Mouse (Mus musculus): ENCODE measurements at regions not wholly inside any gene's neighbourhood (a gene's known extent, or its start where the extent isn't known, plus 50 kb on each side); places are given as distances from the start of the nearest gene placed in this dataset.

DNA sequence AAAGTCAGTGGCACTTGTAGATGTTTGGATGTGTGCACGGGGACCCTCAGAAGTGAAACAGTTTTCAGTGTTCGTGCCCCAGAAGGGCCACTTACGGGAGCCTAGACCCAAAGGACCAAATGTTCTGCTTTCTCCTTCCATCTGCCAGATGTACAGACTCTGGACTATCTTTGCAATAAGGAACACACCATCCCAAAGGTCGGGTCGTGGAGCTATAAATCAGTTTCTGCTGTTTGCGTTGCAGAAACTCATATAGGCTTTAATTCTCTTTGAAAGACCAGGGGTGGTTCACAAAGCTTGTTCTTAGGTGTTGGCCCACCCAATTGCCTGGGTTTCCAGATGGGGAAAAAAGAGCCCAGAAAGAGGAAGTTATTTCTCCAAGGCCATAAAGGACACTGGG, 206.3 kb upstream of the Cdh5 start:
- Histone ChIP-seq H3K4me2 (replicated peaks; ENCODE audit: low read depth, low read length) (no peak overlapping the region), H3K27me3 (ENCODE audit: control insufficient read depth, insufficient read depth, low read length) (no peaks in the 10 kb centered on the region), H3K27ac (ENCODE audit: low read length) (no peak overlapping the region), H3K4me3 (ENCODE audit: low read depth, low read length) (no peak overlapping the region), H3K36me3 (ENCODE audit: control insufficient read depth, insufficient read depth, low read length) (no peaks in the 10 kb centered on the region), H3K9me3 (ENCODE audit: control insufficient read depth, low read depth, low read length) (no peaks in the 10 kb centered on the region), H3K4me1 (ENCODE audit: control insufficient read depth, insufficient read depth, low read length) (no peaks in the 10 kb centered on the region), H3K9ac (replicated peaks; ENCODE audit: low read depth, low read length) (no peak overlapping the region)
- no peak for ATAC-seq (ENCODE audit: insufficient number of reproducible peaks, insufficient read depth, low FRiP score, low read depth)
- 71% methylated on average over 6 of the region's 6 CpGs for WGBS

DNA sequence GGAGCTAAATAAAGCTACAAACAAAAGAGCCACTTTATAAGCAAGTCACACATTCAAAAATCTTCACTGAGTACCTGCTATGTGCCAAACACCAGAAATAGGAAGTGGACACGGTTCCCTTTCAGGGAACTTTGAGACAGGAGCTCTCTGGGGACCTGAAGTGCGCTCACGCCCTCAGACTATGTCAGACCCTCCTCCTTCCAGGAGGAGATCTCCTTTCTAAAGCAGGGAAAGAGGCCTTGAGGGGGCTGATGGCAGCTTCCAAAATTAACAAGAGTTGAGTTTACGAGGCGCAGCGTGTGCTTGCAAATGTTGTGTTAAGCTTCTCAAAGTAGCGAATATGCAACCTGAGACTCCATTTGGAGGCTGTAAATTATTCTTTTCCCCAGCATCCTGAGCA, 204.0 kb upstream of the Cdh5 start:
- 78% methylated on average over 7 of the region's 7 CpGs for WGBS
- Histone ChIP-seq H3K4me3 (ENCODE audit: low read depth, low read length) (no peak overlapping the region), H3K9ac (replicated peaks; ENCODE audit: low read depth, low read length) (no peak overlapping the region), H3K27me3 (ENCODE audit: control insufficient read depth, insufficient read depth, low read length) (no peaks in the 10 kb centered on the region), H3K27ac (ENCODE audit: low read length) (no peak overlapping the region), H3K4me2 (replicated peaks; ENCODE audit: low read depth, low read length) (no peak overlapping the region), H3K9me3 (ENCODE audit: control insufficient read depth, low read depth, low read length) (no peaks in the 10 kb centered on the region), H3K4me1 (ENCODE audit: control insufficient read depth, insufficient read depth, low read length) (no peaks in the 10 kb centered on the region), H3K36me3 (ENCODE audit: control insufficient read depth, insufficient read depth, low read length) (no peaks in the 10 kb centered on the region)
- no peak for ATAC-seq (ENCODE audit: insufficient number of reproducible peaks, insufficient read depth, low FRiP score, low read depth)

DNA sequence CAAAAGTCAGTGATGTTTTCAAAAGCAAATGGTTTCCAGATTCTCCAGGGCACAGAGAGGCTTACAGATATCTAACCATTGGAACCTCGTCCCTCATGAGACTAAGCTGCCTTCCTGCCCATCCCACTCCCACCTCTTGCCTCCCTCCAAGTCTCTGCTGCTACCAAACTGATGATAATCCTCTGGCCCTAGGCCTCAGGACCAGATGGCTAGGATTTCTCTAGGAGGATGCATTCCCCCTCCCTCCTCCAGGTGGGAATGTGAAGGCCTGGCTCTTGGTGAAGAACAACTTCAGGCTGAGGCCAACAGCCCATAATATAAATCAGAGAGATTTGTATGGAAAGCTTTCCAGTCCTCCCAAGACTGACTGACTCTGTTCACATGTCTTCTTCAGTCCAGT, 198.9 kb upstream of the Cdh5 start:
- 82% methylated on average over 1 of the region's 1 CpGs for WGBS
- no peak overlapping the region for H3K4me3 ChIP-seq (ENCODE audit: low read depth, low read length)
- H3K9ac ChIP-seq (replicated peaks; ENCODE audit: low read depth, low read length): no peak overlapping the region
- no peaks in the 10 kb centered on the region for H3K36me3 ChIP-seq (ENCODE audit: control insufficient read depth, insufficient read depth, low read length)
- no peak overlapping the region for H3K27ac ChIP-seq (ENCODE audit: low read length)
- no peaks in the 10 kb centered on the region for H3K4me1 ChIP-seq (ENCODE audit: control insufficient read depth, insufficient read depth, low read length)
- ATAC-seq (ENCODE audit: insufficient number of reproducible peaks, insufficient read depth, low FRiP score, low read depth): no peak
- no peak overlapping the region for H3K4me2 ChIP-seq (replicated peaks; ENCODE audit: low read depth, low read length)
- no peaks in the 10 kb centered on the region for H3K9me3 ChIP-seq (ENCODE audit: control insufficient read depth, low read depth, low read length)
- H3K27me3 ChIP-seq (ENCODE audit: control insufficient read depth, insufficient read depth, low read length): no peaks in the 10 kb centered on the region

DNA sequence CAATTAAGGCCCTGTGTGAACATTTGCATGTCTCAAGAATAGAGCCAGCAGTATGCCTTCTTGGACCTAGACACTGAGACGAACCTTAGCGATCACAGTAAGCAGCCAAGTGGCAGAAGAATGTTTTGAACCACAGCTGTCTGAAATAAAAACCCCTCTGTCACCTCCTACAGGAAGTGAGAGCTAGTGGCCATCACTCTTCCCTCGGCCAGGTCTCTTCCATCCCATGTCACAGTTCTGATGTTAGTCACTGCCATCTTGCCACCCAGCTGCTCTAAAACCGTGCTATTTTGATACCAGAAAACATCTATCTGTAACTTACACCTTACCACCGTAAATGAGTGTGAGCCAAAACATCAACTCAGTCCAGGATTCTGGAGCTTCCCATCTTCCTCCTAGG, 197.8 kb upstream of the Cdh5 start:
- no peak overlapping the region for H3K4me2 ChIP-seq (replicated peaks; ENCODE audit: low read depth, low read length)
- H3K27me3 ChIP-seq (ENCODE audit: control insufficient read depth, insufficient read depth, low read length): no peaks in the 10 kb centered on the region
- no peaks in the 10 kb centered on the region for H3K4me1 ChIP-seq (ENCODE audit: control insufficient read depth, insufficient read depth, low read length)
- no peak for ATAC-seq (ENCODE audit: insufficient number of reproducible peaks, insufficient read depth, low FRiP score, low read depth)
- no peaks in the 10 kb centered on the region for H3K36me3 ChIP-seq (ENCODE audit: control insufficient read depth, insufficient read depth, low read length)
- H3K9me3 ChIP-seq (ENCODE audit: control insufficient read depth, low read depth, low read length): no peaks in the 10 kb centered on the region
- H3K4me3 ChIP-seq (ENCODE audit: low read depth, low read length): no peak overlapping the region
- 81% methylated on average over 5 of the region's 5 CpGs for WGBS
- H3K27ac ChIP-seq (ENCODE audit: low read length): no peak overlapping the region
- no peak overlapping the region for H3K9ac ChIP-seq (replicated peaks; ENCODE audit: low read depth, low read length)

DNA sequence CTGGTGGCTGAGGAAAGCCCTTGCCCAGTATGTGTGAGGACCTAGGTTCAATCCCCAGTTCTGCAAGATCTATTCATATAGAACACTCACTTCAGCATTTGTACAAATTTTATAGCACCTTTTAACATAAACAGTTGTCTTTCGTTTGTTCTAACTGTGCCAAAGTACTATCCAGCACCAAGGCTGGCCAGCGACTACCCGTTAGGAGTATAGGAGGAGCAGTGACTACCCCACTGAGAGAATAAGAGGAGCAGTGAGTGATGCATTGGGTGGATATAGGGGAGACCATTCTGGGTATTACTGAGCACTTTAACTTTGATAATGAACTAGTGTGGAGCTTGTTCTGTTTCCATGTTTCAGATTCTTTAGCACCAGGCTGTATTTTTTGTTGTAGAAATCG, 193.8 kb upstream of the Cdh5 start:
- no peaks in the 10 kb centered on the region for H3K9me3 ChIP-seq (ENCODE audit: control insufficient read depth, low read depth, low read length)
- no peak overlapping the region for H3K4me2 ChIP-seq (replicated peaks; ENCODE audit: low read depth, low read length)
- no peaks in the 10 kb centered on the region for H3K4me1 ChIP-seq (ENCODE audit: control insufficient read depth, insufficient read depth, low read length)
- H3K27me3 ChIP-seq (ENCODE audit: control insufficient read depth, insufficient read depth, low read length): no peaks in the 10 kb centered on the region
- no peak overlapping the region for H3K4me3 ChIP-seq (ENCODE audit: low read depth, low read length)
- ATAC-seq (ENCODE audit: insufficient number of reproducible peaks, insufficient read depth, low FRiP score, low read depth): no peak
- no peak overlapping the region for H3K27ac ChIP-seq (ENCODE audit: low read length)
- WGBS: 46% methylated on average over 4 of the region's 4 CpGs
- H3K36me3 ChIP-seq (ENCODE audit: control insufficient read depth, insufficient read depth, low read length): no peaks in the 10 kb centered on the region
- H3K9ac ChIP-seq (replicated peaks; ENCODE audit: low read depth, low read length): no peak overlapping the region

DNA sequence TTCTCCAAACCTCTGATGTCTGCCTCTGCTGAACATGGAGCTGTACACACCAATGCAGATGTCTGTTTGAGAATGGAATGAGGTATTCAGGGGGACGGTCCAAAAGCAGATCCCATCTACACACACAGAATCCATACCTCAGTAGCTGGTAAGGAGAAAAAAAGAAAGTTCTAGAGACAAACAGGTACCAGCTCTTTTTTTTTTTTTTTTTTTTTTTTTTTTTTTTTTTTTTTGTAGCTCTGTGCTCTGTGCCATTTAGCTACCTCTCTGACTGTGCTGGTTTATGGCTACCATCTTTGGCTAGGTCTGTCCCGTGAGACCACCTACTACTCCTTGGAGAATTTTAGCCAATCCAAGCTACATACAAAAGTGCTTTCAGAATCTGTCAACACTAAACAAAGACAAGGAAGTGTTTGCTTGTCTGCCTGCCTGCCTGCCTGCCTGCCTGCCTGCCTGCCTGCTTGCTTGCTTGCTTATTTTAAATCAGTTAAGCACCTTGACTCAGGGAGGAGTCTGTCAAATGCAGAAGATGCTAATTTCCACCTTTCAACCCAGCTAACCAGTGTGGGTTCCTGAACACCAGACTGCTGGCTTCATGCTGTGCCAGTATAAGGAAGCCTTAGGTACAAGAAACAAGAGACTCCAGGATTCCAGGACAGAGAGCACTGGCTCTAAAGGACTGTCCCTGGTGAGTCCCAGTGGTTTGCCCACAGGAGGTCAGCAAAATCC, 190.0 kb upstream of the Cdh5 start:
- H3K27ac ChIP-seq (ENCODE audit: low read length): no peak overlapping the region
- no peak overlapping the region for H3K9ac ChIP-seq (replicated peaks; ENCODE audit: low read depth, low read length)
- no peaks in the 10 kb centered on the region for H3K9me3 ChIP-seq (ENCODE audit: control insufficient read depth, low read depth, low read length)
- H3K4me1 ChIP-seq (ENCODE audit: control insufficient read depth, insufficient read depth, low read length): peaks cover 8% of the 10 kb centered on the region; the same call in 1 of the 2 replicates
- H3K27me3 ChIP-seq (ENCODE audit: control insufficient read depth, insufficient read depth, low read length): no peaks in the 10 kb centered on the region
- no peak overlapping the region for H3K4me2 ChIP-seq (replicated peaks; ENCODE audit: low read depth, low read length)
- H3K4me3 ChIP-seq (ENCODE audit: low read depth, low read length): no peak overlapping the region
- no peaks in the 10 kb centered on the region for H3K36me3 ChIP-seq (ENCODE audit: control insufficient read depth, insufficient read depth, low read length)
- 59% methylated on average over 2 of the region's 2 CpGs for WGBS
- ATAC-seq (ENCODE audit: insufficient number of reproducible peaks, insufficient read depth, low FRiP score, low read depth): no peak

DNA sequence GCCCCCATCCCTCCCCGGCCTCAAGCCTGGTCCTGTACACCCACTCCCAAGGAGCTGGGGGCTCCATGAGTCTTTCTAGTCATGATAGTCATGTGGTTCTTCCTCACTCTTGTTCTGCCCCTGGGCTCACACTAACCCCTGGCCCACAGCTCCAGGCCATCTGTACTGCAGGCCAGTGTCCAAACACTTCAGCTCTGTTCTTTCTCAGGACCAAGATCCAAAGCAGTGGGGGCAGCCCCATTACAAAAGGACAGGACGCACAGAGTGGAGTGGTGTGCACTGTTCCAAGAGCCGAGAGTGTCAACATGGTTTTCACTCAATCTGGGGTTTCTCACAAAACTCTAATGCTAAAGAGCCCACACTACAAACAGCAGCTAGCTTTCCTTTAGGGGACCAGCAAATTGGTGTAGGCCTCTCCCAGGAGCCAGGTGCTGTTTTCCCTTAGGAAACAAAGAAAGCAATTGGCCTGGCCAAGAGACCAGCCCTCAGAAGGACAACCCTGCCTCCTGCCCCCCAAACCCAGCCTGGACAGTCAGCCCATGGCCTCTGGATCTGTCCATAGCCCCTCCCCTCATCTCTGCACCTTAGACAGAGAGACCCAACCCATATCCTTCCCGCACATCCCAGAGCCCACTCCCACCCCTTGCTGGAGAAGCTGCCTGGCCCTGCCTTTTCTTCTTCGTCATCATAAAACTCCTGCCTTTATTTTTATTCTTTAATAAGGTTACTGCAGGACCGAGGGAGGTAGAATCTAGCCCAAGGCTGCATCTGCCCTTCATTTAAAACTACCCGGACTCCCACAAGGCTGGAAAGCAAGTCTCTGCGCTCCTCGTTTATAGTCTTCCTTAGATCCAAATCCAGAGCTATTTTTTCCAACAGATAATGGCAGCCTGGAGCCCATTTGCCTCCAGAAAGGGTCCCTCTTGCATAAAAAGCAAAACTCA, 188.2 kb upstream of the Cdh5 start:
- WGBS: 80% methylated on average over 9 of the region's 9 CpGs
- no peaks in the 10 kb centered on the region for H3K9me3 ChIP-seq (ENCODE audit: control insufficient read depth, low read depth, low read length)
- peak overlapping the region; percentile 21; the same call in 1 of the 2 replicates for H3K27ac ChIP-seq (ENCODE audit: low read length)
- no peaks in the 10 kb centered on the region for H3K36me3 ChIP-seq (ENCODE audit: control insufficient read depth, insufficient read depth, low read length)
- peaks cover 8% of the 10 kb centered on the region; the same call in 1 of the 2 replicates for H3K4me1 ChIP-seq (ENCODE audit: control insufficient read depth, insufficient read depth, low read length)
- no peak overlapping the region for H3K9ac ChIP-seq (replicated peaks; ENCODE audit: low read depth, low read length)
- H3K27me3 ChIP-seq (ENCODE audit: control insufficient read depth, insufficient read depth, low read length): no peaks in the 10 kb centered on the region
- H3K4me3 ChIP-seq (ENCODE audit: low read depth, low read length): no peak overlapping the region
- no peak overlapping the region for H3K4me2 ChIP-seq (replicated peaks; ENCODE audit: low read depth, low read length)
- no peak for ATAC-seq (ENCODE audit: insufficient number of reproducible peaks, insufficient read depth, low FRiP score, low read depth)

DNA sequence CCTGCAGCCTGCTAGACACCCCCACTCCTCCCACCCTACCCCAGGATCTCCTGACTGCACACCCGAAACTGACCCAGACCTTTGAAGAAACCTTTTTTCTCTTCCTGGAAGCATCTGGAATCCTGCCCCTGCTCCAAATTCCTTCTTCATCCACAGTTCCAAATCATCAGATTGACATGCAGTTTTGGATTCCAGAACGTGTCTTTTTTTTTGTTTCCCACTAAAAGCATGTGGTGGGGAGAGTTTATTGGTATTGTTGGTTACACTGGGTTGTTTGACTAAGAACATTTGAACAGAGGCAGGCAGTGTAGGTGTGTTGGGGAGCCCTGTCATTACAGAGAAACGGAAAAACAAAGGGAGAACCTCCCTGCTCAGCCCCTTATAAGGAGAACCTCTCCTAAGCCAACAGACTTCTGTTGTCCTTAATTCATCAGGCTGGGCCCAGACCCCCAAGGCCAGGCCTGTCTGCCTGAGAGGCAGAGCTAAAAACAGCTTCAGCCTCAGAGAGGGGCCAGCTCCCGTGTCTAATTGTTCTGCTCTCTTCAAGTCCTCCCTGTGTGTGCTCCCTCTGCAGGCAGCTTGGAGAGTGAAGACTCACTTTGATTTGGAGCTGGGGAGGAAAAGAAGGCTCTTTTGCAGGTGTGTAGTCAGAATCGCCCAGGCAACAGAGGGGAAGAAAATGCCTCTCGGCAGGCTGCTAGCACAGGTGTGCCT, 187.3 kb upstream of the Cdh5 start:
- 35% methylated on average over 6 of the region's 6 CpGs for WGBS
- peak; percentile 71 for ATAC-seq (ENCODE audit: insufficient number of reproducible peaks, insufficient read depth, low FRiP score, low read depth)
- H3K9ac ChIP-seq (replicated peaks; ENCODE audit: low read depth, low read length): no peak overlapping the region

More for the DNA sequence above, 187.3 kb upstream of the Cdh5 start:
- Histone ChIP-seq H3K36me3 (ENCODE audit: control insufficient read depth, insufficient read depth, low read length) (no peaks in the 10 kb centered on the region), H3K27ac (ENCODE audit: low read length) (peak overlapping the region; percentile 21; the same call in 1 of the 2 replicates), H3K4me3 (ENCODE audit: low read depth, low read length) (no peak overlapping the region), H3K4me1 (ENCODE audit: control insufficient read depth, insufficient read depth, low read length) (peaks cover 8% of the 10 kb centered on the region; the same call in 1 of the 2 replicates), H3K9me3 (ENCODE audit: control insufficient read depth, low read depth, low read length) (no peaks in the 10 kb centered on the region), H3K4me2 (replicated peaks; ENCODE audit: low read depth, low read length) (no peak overlapping the region), H3K27me3 (ENCODE audit: control insufficient read depth, insufficient read depth, low read length) (no peaks in the 10 kb centered on the region)
